Mouse (Mus musculus): ENCODE measurements around the gene Hbs1l.

GRCm38 (mm10) chr10:21295759-21296621, at the start of gene Hbs1l:
- TF ChIP-seq CTCF (IDR thresholded peaks at IDR 0.05; ENCODE audit: low read depth) (no peak), EP300 (IDR thresholded peaks at IDR 0.05; ENCODE audit: low read depth) (no peak)
